Comparison of ENCODE assay signal across 10 mouse cellular contexts in genomic region chr7:79052081-79052480, GRCm38 (mm10). TPM values are rescaled to one million over a fixed set of nuclear protein-coding genes. Genes with fewer than 3 reads are reported as not detected.
A peak's percentile ranks its signal among the peaks of the same experiment; 100 is the strongest.
DNase-seq lines count a peak whose midpoint lies in the region; ATAC-seq lines count a peak whose summit lies in the region.
"Had no signal": no experiment of that assay in that cellular context is flagged by ENCODE, and none has a peak within 500 bp of the region (broad histone marks: within the 10 kb centered on the region; RNA-seq: fewer than 3 reads in every experiment).

No protein-coding gene starts in this region.

- WGBS in heart, embryonic 13.5 days = 25% methylated on average over 5 of the region's 5 CpGs
- WGBS in hindbrain, embryonic 11.5 days = 29% methylated on average over 5 of the region's 5 CpGs
- WGBS in midbrain, embryonic 16.5 days = 31% methylated on average over 5 of the region's 5 CpGs

- peaks cover 17% of the 10 kb centered on the region for H3K4me1 ChIP-seq in heart, embryonic 13.5 days
- no peaks in the 10 kb centered on the region; the same call in 1 of the 2 replicates for H3K4me1 ChIP-seq in hindbrain, embryonic 11.5 days (replicated peaks; ENCODE audit: control insufficient read depth, insufficient read depth, low read length)
- peaks cover 10% of the 10 kb centered on the region for H3K4me1 ChIP-seq in midbrain, embryonic 16.5 days (ENCODE audit: control insufficient read depth, insufficient read depth, low read length)

- ATAC-seq in heart, embryonic 13.5 days (ENCODE audit: extremely low read depth, insufficient number of reproducible peaks, low FRiP score, low TSS enrichment) = no peak
- ATAC-seq in hindbrain, embryonic 11.5 days (ENCODE audit: low FRiP score) = no peak
- ATAC-seq in midbrain, embryonic 16.5 days = no peak

- H3K9me3 ChIP-seq in heart, embryonic 13.5 days = no peaks in the 10 kb centered on the region
- H3K9me3 ChIP-seq in hindbrain, embryonic 11.5 days (ENCODE audit: control insufficient read depth, low read length) = no peaks in the 10 kb centered on the region
- H3K9me3 ChIP-seq in midbrain, embryonic 16.5 days (replicated peaks; ENCODE audit: control insufficient read depth, low read length, poor library complexity, severe bottlenecking) = no peaks in the 10 kb centered on the region

- H3K27ac ChIP-seq in heart, embryonic 13.5 days (replicated peaks) = no peak overlapping the region
- no peak overlapping the region for H3K27ac ChIP-seq in hindbrain, embryonic 11.5 days (ENCODE audit: low read depth, low read length)
- H3K27ac ChIP-seq in midbrain, embryonic 16.5 days (ENCODE audit: low read length) = no peak overlapping the region

- no peak overlapping the region for H3K9ac ChIP-seq in heart, embryonic 13.5 days
- H3K9ac ChIP-seq in hindbrain, embryonic 11.5 days (ENCODE audit: low read depth, low read length) = no peak overlapping the region
- no peak overlapping the region for H3K9ac ChIP-seq in midbrain, embryonic 16.5 days (ENCODE audit: low read depth, low read length)

- peak overlapping the region; percentile 87 for H3K4me2 ChIP-seq in heart, embryonic 13.5 days
- H3K4me2 ChIP-seq in hindbrain, embryonic 11.5 days (replicated peaks; ENCODE audit: low read depth, low read length) = no peak overlapping the region
- peak overlapping the region; percentile 99 for H3K4me2 ChIP-seq in midbrain, embryonic 16.5 days (ENCODE audit: low read length)

- H3K36me3 ChIP-seq in heart, embryonic 13.5 days = no peaks in the 10 kb centered on the region
- H3K36me3 ChIP-seq in hindbrain, embryonic 11.5 days (ENCODE audit: control insufficient read depth, insufficient read depth, low read length) = no peaks in the 10 kb centered on the region
- no peaks in the 10 kb centered on the region for H3K36me3 ChIP-seq in midbrain, embryonic 16.5 days (ENCODE audit: control insufficient read depth, insufficient read depth, low read length)

- H3K4me3 ChIP-seq in heart, embryonic 13.5 days = peak overlapping the region; percentile 57; the same call in 1 of the 2 replicates
- H3K4me3 ChIP-seq in hindbrain, embryonic 11.5 days (ENCODE audit: low read depth, low read length) = no peak overlapping the region
- no peak overlapping the region; the same call in 1 of the 2 replicates for H3K4me3 ChIP-seq in midbrain, embryonic 16.5 days (ENCODE audit: low read depth, low read length)

- DNase-seq in heart, adult 11 months = no peak
- DNase-seq in embryo, embryonic 10.5 days (ENCODE audit: low spot score) = peak; percentile 23
- DNase-seq in hindbrain, embryonic 11.5 days (ENCODE audit: low spot score) = peak; percentile 19
- no peak for DNase-seq in thymus, postnatal 10 days (ENCODE audit: low spot score in 2 of 2)
- DNase-seq in frontal cortex, postnatal 10 days (ENCODE audit: low spot score in 2 of 2) = no peak
- DNase-seq in natural killer cell, adult 2 months (ENCODE audit: low spot score in 2 of 2) = no peak
- DNase-seq: kidney, adult 18-20 months; lung, adult 18-20 months had no signal

- H3K27me3 ChIP-seq in heart, embryonic 13.5 days (replicated peaks) = peaks cover 83% of the 10 kb centered on the region
- peaks cover 35% of the 10 kb centered on the region for H3K27me3 ChIP-seq in hindbrain, embryonic 11.5 days (ENCODE audit: control insufficient read depth, insufficient read depth, low read length)
- H3K27me3 ChIP-seq in midbrain, embryonic 16.5 days (ENCODE audit: control insufficient read depth, insufficient read depth, low read depth, low read length) = peaks cover 45% of the 10 kb centered on the region

RNA-seq across cellular contexts. Expression of gene Acan, which starts 1.2 kb away (rescaled TPM):
- 1.2 and 1.6 TPM in 2 replicates for polyA plus RNA-seq in heart, embryonic 13.5 days (2015; fragmentation: Nextera tagmentation; extraction: Ambion mirVana)
- 0.53 and 0.63 TPM in 2 replicates for polyA plus RNA-seq in hindbrain, embryonic 11.5 days (2014; fragmentation: Nextera tagmentation; extraction: Ambion mirVana)
- 0.12 and 0.24 TPM in 2 replicates for polyA plus RNA-seq in midbrain, embryonic 16.5 days (2015; fragmentation: Nextera tagmentation; extraction: Ambion mirVana)

Comparison
In these comparisons a context has a peak if more than half of its experiments do, and no peak if none do; other contexts are left out.
1. DNase-seq: peak in embryo, embryonic 10.5 days (single experiment) and hindbrain, embryonic 11.5 days (single experiment); none in heart, adult 11 months (single experiment), thymus, postnatal 10 days (0 of 2), frontal cortex, postnatal 10 days (0 of 2) and natural killer cell, adult 2 months (0 of 2).